Mouse (Mus musculus) thymus, postnatal 0 days (tissue): ENCODE data around the gene Spint4. TPM values are rescaled to one million over a fixed set of nuclear protein-coding genes. Genes with fewer than 3 reads are reported as not detected.

ENCODE experiments used
- DNase-seq: peaks from one replicate; pipeline ENCODE4 v3.0.0-alpha.2; 2015; ENCODE audit warnings: low spot score
- polyA plus RNA-seq: library from polyadenylated mRNA; unstranded; fragments of >200 nt; fragmentation: Nextera tagmentation; extraction: Ambion mirVana; gene quantifications from 2 replicates; pipeline ENCODE4 v1.2.1, GENCODE M21; 2015

Spint4 gene
- polyA plus RNA-seq, 1 experiment from 2014 or later: not detected

DNA sequence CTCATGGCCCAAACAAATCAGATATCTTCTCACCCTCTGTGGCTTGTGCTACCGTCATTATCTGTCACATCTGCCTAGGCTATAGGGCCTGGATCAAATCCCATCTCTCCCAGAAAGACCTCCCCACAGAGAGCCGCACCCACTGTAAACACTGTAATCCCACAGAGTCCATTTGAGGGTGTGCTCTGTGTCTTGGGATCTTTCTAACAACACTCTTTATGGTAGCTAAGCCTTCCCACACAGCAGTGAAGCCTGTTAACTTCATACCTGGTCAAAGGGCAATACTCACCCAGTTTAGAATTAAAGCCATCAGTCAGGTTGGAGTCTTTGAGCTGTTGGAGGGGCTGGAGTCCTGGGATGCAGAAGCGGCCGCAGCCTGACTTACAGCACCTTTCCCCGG, 33.4 kb downstream of the Spint4 start:
- DNase-seq: no peak

DNA sequence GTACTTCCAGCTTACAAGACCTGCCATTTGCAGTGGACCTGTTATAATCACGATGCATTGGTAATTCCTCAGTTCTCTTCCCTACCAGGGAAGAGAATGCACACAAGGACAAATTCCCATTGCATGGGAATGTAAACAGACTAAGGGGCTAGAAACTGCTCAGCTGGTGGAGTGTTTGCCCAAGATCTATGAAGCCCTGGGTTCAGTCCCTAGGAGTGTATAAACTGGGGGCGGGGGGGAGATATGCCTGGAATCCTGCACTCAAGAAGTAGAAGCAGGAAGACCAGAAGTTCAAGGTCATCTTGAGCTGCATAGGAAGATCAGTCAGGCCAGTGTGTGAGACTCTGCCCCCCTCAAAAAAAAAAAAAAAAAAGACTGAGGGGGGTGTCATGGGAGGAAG, 35.0 kb downstream of the Spint4 start:
- DNase-seq: no peak

DNA sequence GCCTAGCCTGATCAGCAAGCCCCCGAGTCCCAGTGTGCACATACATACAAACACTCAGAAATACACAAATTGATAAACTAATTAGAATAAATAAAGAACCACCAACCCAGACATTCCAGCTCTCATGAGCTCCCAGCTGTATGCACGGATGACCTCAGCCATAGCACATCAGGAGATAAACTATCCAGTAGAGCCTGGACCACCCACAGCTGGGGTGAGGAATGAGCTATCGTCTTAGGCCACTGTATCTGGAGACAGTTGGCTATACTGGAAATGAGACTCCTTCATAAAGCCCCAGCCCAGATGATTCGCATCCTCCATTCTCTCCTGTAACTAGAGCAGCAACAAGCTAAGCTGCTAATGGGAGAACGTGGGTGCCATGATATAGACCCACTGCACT, 36.5 kb downstream of the Spint4 start:
- no peak for DNase-seq

DNA sequence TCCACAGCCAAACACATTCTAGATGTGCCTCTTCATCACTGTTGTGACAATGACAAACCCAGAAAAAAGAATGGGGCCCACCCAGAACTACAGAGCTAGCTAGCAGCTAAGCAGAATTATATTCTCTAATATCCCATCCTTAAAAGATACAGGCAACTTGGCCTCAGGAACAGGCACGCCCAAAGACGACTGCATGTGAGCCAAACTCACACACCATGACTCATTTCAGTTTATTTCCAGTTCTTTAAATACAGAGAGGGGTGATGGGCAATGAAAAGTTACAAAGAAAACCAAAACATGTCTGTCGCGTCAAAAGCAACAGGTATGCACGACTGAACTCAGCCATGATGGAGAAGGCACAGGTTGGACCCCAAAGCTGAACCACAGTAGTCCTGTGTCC, 37.1 kb downstream of the Spint4 start:
- no peak for DNase-seq

DNA sequence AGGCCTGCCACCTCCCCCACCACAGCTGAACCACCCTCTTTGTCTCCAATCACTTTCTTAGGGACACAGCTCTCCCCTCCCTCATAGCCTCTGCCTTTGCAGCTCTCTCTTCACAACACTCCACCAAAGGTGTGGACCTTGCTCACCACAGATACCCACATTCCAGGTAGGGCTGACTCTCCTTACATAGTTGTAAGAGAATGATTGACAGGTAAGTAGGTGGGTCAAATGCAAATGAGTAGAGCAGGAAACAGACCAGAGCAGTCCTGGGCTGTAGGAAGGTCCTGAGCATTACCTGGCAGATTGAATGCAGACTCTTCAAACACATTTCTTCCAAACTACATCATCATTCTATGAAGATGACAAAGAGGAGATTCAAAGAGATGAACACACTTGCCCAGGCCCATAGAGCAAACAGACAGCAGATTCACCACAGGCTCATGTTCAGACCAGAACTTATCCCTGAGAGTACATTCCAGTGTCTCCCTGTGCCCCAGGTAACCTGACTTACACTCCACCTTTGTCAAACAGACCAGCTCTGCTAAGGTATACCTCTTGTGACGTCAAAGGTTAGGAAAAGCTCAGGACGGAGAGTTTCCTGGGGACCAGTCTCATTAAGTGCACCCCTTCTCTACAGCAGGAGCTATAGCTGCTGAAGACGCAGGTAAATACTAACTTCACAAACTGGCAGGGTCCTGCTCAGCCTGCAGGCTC, 39.2 kb downstream of the Spint4 start:
- no peak for DNase-seq

DNA sequence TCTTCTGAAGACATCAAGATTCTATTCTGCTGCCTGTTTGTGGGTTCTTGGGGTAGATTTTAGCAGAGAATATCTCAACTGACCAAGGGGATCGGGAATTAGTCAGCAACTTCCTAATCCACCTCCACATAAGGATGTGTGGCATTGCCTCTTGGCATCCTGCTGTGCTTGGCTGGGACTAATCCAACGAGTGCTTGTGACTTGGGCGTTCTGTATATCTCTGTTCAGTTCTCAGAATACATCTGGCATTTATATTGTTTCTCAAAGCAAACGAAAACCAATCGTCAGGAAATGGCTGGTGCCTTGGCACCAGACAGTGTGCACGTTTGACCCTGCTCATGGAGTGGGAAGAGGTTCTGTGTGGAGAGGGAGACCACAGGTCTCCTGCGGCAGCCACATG, 41.6 kb downstream of the Spint4 start:
- no peak for DNase-seq

DNA sequence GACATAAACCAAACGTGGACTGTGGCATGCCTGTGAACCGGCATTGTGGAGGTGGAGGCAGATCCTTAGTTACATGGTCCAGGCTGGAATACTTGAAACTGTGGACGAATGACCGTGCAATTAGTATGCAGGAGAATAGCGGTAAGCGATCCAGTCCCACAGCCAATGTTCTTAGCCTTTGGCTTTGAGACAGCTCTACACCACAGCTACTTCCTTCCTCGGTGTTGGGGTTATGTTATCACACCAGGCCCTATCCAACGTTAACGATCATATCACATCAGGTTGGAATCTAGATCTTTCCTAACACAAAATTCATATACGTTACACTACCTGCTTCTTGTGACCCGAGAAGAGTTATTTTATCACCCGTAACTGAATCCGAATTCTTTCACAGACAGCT, 46.7 kb downstream of the Spint4 start:
- no peak for DNase-seq

DNA sequence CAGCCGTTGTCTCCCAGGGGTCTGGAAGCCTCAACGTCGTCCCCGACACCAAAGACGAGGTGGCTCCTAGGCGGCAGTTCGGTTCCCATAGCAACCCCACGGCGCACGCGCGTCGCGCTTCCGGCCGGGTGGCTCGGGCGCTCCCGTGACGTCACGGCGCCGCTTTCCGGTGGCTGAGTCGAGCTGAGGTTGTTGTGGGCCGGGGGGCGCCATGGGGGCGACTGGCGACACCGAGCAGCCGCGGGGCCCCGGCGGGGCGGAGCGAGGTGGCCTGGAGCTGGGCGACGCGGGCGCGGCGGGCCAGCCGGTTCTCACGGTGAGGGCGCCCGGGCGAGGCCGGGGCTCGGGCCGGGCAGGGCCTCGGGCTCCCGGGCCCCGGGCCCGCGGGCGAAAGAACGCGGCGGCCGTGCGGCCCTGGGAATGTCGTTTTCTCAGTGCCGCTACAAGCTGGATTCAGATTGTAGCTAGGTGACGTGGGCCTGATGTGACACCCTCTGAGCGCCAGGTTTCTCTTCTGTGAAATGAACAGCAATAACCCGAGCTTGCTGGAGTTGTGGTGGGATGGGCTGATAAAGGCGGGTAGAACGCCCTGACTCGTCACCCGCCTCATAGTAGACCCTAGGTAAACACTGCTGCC, 47.7 kb downstream of the Spint4 start, which contains the start of the genes Wfdc3 and Dnttip1:
Gene Wfdc3 (minus strand): TSS at position 89 of the 637 bp plus-strand sequence.
Gene Dnttip1 (plus strand): TSS at position 141 of the 637 bp plus-strand sequence.
- DNase-seq: peak; percentile 96

DNA sequence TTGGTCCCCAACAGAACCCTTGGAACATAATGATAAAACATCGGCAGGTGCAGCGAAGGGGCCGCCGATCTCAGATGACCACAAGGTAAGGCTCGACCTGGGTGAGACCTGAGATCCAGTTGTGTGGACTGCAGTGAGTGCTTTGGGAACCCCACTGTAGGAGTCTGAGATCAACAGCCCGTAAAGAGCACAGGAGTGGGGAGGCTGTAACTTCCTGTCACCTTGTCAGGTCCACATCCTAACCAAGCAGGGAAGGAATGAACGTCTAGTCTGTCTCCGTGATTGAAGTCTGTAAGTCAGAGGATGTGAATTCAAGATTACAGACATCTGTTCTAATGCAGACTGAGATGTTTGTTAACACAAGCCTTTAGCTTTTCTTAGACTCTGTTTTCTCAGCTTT, 48.4 kb downstream of the Spint4 start:
- DNase-seq: peak; percentile 34

DNA sequence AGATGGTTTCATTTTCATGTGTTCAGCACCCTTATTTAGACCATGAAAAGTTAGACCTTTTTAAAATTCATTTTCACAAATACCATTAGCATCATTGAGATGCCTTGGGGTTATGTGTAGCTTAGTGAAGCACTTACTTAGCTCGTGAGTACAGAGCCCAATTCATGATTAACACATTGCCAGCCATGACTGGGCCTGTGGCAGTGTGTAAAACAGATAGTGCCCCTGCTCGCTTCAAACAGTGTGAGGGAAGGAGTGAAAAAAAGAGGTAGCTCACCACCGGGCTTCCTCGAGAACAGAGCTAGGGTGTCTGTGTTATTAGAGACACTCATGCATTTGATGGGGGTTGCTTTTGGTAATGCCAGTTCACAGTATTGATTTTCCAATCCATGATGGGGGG, 49.9 kb downstream of the Spint4 start:
- no peak for DNase-seq

DNA sequence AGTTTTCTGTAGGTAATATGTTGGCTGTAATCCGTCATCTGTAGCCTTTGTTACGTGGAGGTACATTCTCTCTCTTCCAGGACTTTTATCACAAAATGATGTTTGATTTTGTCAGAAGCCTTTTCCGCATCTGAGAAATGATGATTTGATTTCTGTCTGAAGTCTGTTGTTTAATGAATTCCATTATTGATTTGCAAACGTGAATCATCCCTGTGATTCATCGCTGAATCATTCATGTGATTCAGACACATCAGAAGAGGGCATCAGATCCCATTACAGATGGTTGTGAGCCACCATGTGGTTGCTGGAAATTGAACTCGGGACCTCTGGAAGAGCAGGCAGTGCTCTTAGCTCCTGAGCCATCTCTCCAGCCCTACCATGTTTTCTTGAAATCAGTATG, 50.7 kb downstream of the Spint4 start:
- no peak for DNase-seq

Other genes starting within 250 kb of the Spint4 start
- 77.2 and 83.7 TPM in 2 replicates for gene Sys1, start 241.5 kb upstream of the Spint4 start, polyA plus RNA-seq
- gene Gm20458, start 237.5 kb upstream of the Spint4 start, polyA plus RNA-seq: 19.4 and 21.5 TPM in 2 replicates
- gene Trp53tg5, start 224.8 kb upstream of the Spint4 start, polyA plus RNA-seq: not detected in 2 replicates
- gene Dbndd2, start 212.4 kb upstream of the Spint4 start, polyA plus RNA-seq: 12.6 and 15.3 TPM in 2 replicates
- 47.2 and 51.1 TPM in 2 replicates for gene Pigt, start 201.0 kb upstream of the Spint4 start, polyA plus RNA-seq
- 51.3 and 53.4 TPM in 2 replicates for gene Wfdc2, start 136.1 kb upstream of the Spint4 start, polyA plus RNA-seq
- not detected in 2 replicates for gene Spint3, start 125.0 kb upstream of the Spint4 start, polyA plus RNA-seq
- not detected in 2 replicates for gene Wfdc6a, start 113.1 kb upstream of the Spint4 start, polyA plus RNA-seq
- not detected in 2 replicates for gene Eppin, start 104.9 kb upstream of the Spint4 start, polyA plus RNA-seq
- not detected in 2 replicates for gene Wfdc6b, start 85.0 kb upstream of the Spint4 start, polyA plus RNA-seq
- not detected in 2 replicates for gene Wfdc8, start 84.9 kb upstream of the Spint4 start, polyA plus RNA-seq
- not detected in 2 replicates for gene Wfdc16, start 59.7 kb upstream of the Spint4 start, polyA plus RNA-seq
- gene Wfdc10, start 42.5 kb upstream of the Spint4 start, polyA plus RNA-seq: 0.42 TPM in 1 of 2 replicates, not detected in the other
- gene Wfdc9, start 41.9 kb upstream of the Spint4 start, polyA plus RNA-seq: not detected in 2 replicates
- gene Wfdc11, start 24.4 kb upstream of the Spint4 start, polyA plus RNA-seq: not detected in 2 replicates
- not detected in 2 replicates for gene Wfdc13, start 13.4 kb upstream of the Spint4 start, polyA plus RNA-seq
- gene Spint5, start 16.8 kb downstream of the Spint4 start, polyA plus RNA-seq: not detected in 2 replicates
- 0.49 and 0.56 TPM in 2 replicates for gene Wfdc3, start 47.4 kb downstream of the Spint4 start, polyA plus RNA-seq
- gene Dnttip1, start 47.5 kb downstream of the Spint4 start, polyA plus RNA-seq: 70.4 and 85.2 TPM in 2 replicates
- gene Ube2c, start 71.4 kb downstream of the Spint4 start, polyA plus RNA-seq: 379 and 497 TPM in 2 replicates
- 5.8 and 10.7 TPM in 2 replicates for gene Tnnc2, start 81.5 kb downstream of the Spint4 start, polyA plus RNA-seq
- 7.0 and 7.7 TPM in 2 replicates for gene Snx21, start 87.3 kb downstream of the Spint4 start, polyA plus RNA-seq
- gene Acot8, start 106.4 kb downstream of the Spint4 start, polyA plus RNA-seq: 30.0 and 31.1 TPM in 2 replicates
- 7.1 TPM in 2 replicates for gene Zswim3, start 106.6 kb downstream of the Spint4 start, polyA plus RNA-seq
- gene Zswim1, start 124.2 kb downstream of the Spint4 start, polyA plus RNA-seq: 8.7 and 9.1 TPM in 2 replicates
- gene Spata25, start 130.0 kb downstream of the Spint4 start, polyA plus RNA-seq: 0.17 and 0.85 TPM in 2 replicates
- gene Ctsa, start 134.4 kb downstream of the Spint4 start, polyA plus RNA-seq: 154 and 164 TPM in 2 replicates
- gene Neurl2, start 135.0 kb downstream of the Spint4 start, polyA plus RNA-seq: 5.3 and 5.9 TPM in 2 replicates
- 424 and 433 TPM in 2 replicates for gene Pltp, start 159.2 kb downstream of the Spint4 start, polyA plus RNA-seq
- 92.5 and 107 TPM in 2 replicates for gene Pcif1, start 180.8 kb downstream of the Spint4 start, polyA plus RNA-seq
- gene Zfp335, start 213.3 kb downstream of the Spint4 start, polyA plus RNA-seq: 8.6 and 9.5 TPM in 2 replicates
- gene Mmp9, start 242.3 kb downstream of the Spint4 start, polyA plus RNA-seq: 47.8 and 53.2 TPM in 2 replicates